Mouse (Mus musculus): ENCODE data around the gene 1700025G04Rik.
"Not testable (repeated sequence)": the region's sequence is repeated elsewhere in the genome, so short reads cannot be mapped to it uniquely, and the experiment has no call there.

The 1700025G04Rik gene

GRCm38 (mm10) chr1:151851051-151851848, 238.7 kb downstream of the 1700025G04Rik start:
- DNase-seq (ENCODE audit: low spot score in 2 of 2): no peak

- no peak for DNase-seq (ENCODE audit: low spot score in 2 of 2)
These were observed 239.8 kb downstream of the 1700025G04Rik start for GRCm38 (mm10) chr1:151849993-151850608.

DNA sequence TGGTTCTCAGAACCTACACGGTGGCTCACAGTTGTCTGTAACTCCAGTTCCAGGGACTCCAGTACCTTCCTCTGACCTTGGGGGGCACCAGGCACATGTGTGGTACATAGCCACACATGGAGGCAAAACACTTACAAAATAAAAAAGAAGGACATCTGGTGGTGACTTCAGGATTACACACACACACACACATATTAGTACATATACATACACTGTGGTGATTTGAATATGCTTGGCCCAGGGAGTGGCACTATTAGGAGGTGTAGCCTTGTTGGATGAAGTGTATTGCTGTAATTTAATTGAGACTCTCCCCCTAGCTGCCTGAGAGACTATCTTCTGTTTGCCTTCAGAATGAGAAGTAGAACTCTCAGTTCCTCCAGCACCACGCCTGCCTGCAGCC, 241.6 kb downstream of the 1700025G04Rik start:
- DNase-seq (ENCODE audit: low spot score in 2 of 2): no peak

- no peak for DNase-seq (ENCODE audit: low spot score in 2 of 2)
These were observed 243.8 kb downstream of the 1700025G04Rik start for GRCm38 (mm10) chr1:151845926-151846782.

DNA sequence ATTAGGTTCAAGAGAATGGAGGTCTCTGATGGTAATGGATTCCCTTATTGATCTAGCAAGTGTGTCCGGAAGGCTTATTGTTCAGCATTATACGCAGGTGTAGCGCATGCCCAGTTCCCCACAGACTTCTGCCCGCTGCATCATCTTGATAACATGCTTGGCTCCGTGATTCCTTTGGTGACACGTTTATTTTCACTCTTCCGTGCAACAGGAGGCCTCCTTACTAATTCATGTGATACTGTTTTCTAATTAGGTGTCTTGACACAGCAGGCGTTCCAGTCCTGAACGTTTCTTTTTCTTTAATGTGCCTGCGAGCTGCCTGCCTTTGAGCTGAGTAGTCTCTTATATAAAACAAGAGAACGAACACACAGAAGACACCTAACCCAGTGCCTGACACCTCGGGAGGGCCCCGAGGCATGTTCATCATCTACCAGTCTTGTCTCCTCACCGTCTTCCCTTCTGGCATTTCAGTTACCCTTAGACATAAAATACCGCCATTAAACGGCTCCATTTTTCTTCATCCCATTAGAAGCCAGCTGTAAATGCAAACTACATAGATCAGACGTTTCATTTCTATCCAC, 244.6 kb downstream of the 1700025G04Rik start:
- no peak for DNase-seq (ENCODE audit: low spot score in 2 of 2)

DNA sequence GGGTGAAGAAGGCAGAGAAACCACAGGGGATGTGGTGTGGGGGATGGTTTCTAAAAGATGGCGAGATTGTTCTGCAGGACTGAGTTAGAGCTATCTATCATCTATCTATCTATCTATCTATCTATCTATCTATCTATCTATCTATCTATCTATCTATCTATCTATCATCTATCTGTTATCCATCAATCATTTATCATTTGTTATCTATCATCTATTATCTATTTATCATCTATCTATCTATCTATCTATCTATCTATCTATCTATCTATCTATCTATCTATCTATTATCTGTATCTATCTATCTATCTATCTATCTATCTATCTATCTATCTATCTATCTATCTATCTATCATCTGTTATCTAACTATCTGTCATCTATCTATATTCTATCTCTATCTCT, 249.6 kb downstream of the 1700025G04Rik start:
- DNase-seq (ENCODE audit: low spot score in 2 of 2): not testable (repeated sequence)

- DNase-seq (ENCODE audit: low spot score in 2 of 2): no peak
These were observed 254.7 kb downstream of the 1700025G04Rik start for GRCm38 (mm10) chr1:151835261-151835660.

DNA sequence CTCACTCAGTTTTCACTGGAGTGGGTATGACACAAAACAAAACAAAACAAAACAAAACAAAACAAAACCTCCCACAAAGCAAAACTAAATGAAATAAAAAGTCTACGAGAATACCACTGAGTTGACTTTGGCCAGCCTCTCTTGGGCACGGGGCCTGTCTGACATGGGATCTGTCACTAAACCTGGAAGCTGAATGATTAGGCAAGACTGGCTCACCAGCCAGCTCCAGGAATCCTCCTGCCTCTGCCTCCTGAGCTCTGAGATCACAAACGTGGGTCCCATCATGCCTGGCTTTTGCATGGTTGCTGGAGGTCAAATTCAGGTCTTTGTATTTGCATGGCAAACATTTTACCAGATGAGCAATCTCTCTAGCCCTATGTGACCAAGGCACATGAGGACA, 258.1 kb downstream of the 1700025G04Rik start:
- no peak for DNase-seq (ENCODE audit: low spot score in 2 of 2)

DNA sequence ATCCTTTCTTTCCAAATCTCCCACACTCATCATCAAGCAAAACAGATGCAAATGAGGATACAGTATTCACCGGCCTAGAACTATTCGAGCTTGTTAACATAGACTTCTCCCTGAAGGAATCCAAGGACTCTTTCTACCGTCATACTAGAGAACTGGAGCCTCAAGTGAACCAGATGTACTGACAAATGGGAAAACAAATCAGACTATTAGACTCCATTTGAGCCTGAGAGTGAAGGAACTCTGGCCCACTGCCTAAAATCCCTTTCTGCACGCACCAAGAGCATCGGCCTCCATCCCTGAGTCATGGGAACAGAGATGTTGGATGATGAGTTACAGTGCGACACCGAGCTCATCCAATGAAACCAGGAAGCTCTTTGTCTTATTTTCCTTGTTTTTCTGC, 264.9 kb downstream of the 1700025G04Rik start:
- DNase-seq (ENCODE audit: low spot score in 2 of 2): no peak

DNA sequence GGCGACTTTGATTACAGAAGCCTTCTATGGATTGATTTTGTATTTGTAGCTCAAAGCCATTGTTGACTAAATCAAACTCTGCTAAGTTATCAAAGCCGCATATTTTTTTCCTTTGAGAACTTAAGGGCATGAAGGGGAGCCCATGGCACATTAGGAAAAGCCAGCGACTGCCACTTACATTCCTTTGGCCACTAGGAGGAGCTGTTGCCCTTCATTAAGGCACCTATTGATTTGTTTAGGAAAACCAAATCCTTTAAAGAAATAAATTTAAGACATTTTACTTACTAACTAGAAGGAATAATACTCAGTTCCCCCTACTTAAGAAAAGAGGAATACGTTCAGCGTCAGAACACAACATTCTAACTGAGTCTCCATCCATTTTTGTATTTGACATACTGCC, 269.5 kb downstream of the 1700025G04Rik start:
- DNase-seq (ENCODE audit: low spot score in 2 of 2): peak in 1 of 2 experiments; percentile 72

DNA sequence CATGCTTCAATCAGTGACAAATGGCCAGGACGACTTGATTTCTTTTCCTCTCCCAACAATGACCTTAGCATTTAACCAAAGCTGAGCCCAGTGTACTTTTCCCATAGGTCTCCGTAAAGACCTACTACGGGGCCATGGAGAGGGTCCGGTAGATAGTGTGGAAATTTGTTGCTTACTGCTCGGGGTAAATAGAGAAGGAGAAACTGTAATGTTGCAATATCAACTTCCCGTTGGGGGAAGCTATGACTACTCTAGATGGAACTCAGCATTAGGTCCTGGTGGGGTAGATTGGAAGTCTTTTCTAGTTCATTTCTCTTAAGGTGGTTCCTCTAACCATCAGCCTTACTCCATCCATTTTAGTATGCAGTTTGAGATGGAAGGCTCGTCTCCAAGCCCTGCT, 270.7 kb downstream of the 1700025G04Rik start:
- no peak for DNase-seq (ENCODE audit: low spot score in 2 of 2)

DNA sequence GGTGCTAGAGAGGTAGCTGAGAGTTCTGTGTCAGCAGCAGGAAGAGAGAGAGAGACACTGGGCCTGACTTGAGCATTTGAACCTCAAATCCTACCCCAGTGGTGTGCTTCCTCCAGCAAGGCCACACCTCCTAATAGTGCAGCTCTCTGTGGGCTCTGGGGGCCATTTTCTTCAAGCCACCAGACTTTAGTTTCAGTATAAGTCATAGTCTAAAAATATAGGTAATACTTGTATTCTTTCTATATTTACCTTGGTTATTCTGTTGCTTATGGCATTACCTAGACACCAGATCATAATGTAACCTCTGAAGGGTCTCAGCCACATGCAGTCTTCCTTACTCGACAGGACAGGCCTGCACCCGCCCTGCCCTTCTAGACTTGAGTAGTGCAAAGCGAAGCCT, 273.9 kb downstream of the 1700025G04Rik start:
- no peak for DNase-seq (ENCODE audit: low spot score in 2 of 2)

- DNase-seq (ENCODE audit: low spot score in 2 of 2): no peak
These were observed 277.8 kb downstream of the 1700025G04Rik start for GRCm38 (mm10) chr1:151812004-151812712.

DNA sequence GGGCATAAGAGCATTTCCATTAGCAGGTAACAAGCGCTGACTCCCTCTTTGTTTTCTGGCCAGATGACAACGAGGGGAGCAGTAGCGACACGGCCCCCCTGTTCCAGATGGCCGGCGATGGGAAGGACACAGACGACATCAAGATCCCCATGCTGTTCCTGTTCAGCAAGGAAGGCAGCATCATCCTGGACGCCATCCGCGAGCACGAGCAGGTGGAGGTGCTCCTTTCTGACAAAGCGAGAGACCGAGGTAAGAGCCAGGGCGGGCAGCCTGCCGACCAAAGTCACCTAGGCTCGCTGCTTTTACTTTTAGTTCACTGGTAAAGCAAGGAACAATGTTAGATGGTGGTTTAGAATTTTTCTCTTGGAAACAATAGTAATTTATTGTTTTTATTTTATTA, 278.5 kb downstream of the 1700025G04Rik start:
- DNase-seq (ENCODE audit: low spot score in 2 of 2): no peak

DNA sequence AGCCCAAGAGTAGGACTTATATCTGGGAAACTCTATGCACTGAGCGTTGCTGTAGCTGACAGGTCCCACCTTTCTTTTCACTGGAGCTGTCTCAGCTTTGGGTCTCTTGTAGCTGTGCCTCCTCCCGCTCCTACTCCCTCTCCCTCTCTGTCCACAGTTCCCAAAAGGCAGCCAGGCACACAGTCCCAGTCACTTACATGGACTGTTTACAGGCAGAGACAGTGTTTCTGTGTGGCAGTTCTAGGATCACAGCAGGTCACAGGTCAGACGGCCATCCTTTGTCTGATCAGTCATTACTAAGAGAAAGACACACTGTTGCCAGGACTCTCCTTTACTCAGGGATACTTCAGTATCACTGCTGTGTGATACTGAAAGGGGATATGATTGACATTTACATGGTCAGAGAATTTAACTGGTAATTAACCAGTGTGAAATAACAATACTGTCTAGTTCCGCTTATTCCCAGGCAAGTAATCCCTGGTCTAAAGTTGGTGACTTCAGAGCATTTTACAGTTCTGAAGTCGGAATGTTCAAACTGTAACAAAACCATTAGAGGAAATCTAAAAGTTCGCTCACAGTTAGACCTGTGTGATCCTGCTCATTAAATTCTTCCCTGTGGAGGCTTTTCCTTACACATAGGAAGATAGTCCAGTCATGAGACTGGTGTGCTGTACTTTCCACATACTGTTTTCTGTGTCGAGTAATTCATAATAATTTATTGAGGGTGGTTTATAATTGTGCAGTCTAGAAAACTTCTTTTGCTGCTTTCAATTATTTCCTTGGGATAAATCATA, 279.1 kb downstream of the 1700025G04Rik start:
- no peak for DNase-seq (ENCODE audit: low spot score in 2 of 2)

- no peak for DNase-seq (ENCODE audit: low spot score in 2 of 2)
These were observed 282.6 kb downstream of the 1700025G04Rik start for GRCm38 (mm10) chr1:151807286-151807685.

GRCm38 (mm10) chr1:151802795-151803194, 287.1 kb downstream of the 1700025G04Rik start:
- not testable (repeated sequence) for DNase-seq (ENCODE audit: low spot score in 2 of 2)
